Mouse (Mus musculus) layer of hippocampus, adult 2 months (tissue): ENCODE measurements at regions not wholly inside any gene's neighbourhood (a gene's known extent, or its start where the extent isn't known, plus 50 kb on each side); places are given as distances from the start of the nearest gene placed in this dataset.
"Not testable (repeated sequence)": the region's sequence is repeated elsewhere in the genome, so short reads cannot be mapped to it uniquely, and the experiment has no call there.

Source experiments
- DNase-seq, 2 experiments: peaks; one replicate each; pipeline ENCODE4 v3.0.0; 2022; ENCODE audit warnings: low spot score in 2 of 2
- H3K27ac ChIP-seq: fragments of 200-600 bp; 2 replicates; pipeline ENCODE4 v1.8.1; 2022
- H3K4me3 ChIP-seq: fragments of 200-600 bp; 2 replicates; pipeline ENCODE4 v1.8.1; 2022; ENCODE audit warnings: mild to moderate bottlenecking
- CTCF ChIP-seq: fragments of 200-600 bp; conservative IDR thresholded peaks from 2 replicates; pipeline ENCODE4 v1.8.1; 2022; ENCODE audit warnings: antibody characterized with exemption, mild to moderate bottlenecking, moderate library complexity

- DNase-seq: no peak
- TF ChIP-seq CTCF: no peak
- Histone ChIP-seq H3K27ac (no peak overlapping the region), H3K4me3 (no peak overlapping the region)
Observed at GRCm38 (mm10) chr3:34709553-34709952, 59.3 kb downstream of the Sox2 start.

GRCm38 (mm10) chr3:34712137-34712536 is 61.9 kb downstream of the Sox2 start:
- not testable (repeated sequence) for DNase-seq, H3K4me3 ChIP-seq, H3K27ac ChIP-seq

GRCm38 (mm10) chr3:34722506-34722905 is 72.3 kb downstream of the Sox2 start:
- Histone ChIP-seq H3K4me3 (no peak overlapping the region), H3K27ac (no peak overlapping the region)
- no peak for DNase-seq
- no peak for TF ChIP-seq CTCF

GRCm38 (mm10) chr3:34726955-34727354 is 76.8 kb downstream of the Sox2 start:
- no peak overlapping the region for H3K27ac ChIP-seq
- no peak for TF ChIP-seq CTCF
- no peak overlapping the region for H3K4me3 ChIP-seq
- DNase-seq: no peak

- TF ChIP-seq CTCF: no peak
Observed at GRCm38 (mm10) chr3:34728282-34728681, 78.1 kb downstream of the Sox2 start.

GRCm38 (mm10) chr3:34734966-34735365 is 84.8 kb downstream of the Sox2 start:
- H3K4me3 ChIP-seq: no peak overlapping the region
- H3K27ac ChIP-seq: no peak overlapping the region
- DNase-seq: no peak
- TF ChIP-seq CTCF: no peak

More at GRCm38 (mm10) chr3:34728282-34728681, 78.1 kb downstream of the Sox2 start:
- no peak for DNase-seq
- H3K4me3 ChIP-seq: no peak overlapping the region
- no peak overlapping the region for H3K27ac ChIP-seq

GRCm38 (mm10) chr3:34738001-34738400 is 87.8 kb downstream of the Sox2 start:
- Histone ChIP-seq H3K27ac (no peak overlapping the region), H3K4me3 (no peak overlapping the region)
- DNase-seq: no peak
- no peak for TF ChIP-seq CTCF

- Histone ChIP-seq H3K4me3 (no peak overlapping the region), H3K27ac (no peak overlapping the region)
- TF ChIP-seq CTCF: no peak
- DNase-seq: no peak
Observed at GRCm38 (mm10) chr3:34738938-34739337, 88.7 kb downstream of the Sox2 start.

GRCm38 (mm10) chr3:34739693-34740092 is 89.5 kb downstream of the Sox2 start:
- DNase-seq: no peak
- no peak overlapping the region for H3K27ac ChIP-seq
- H3K4me3 ChIP-seq: no peak overlapping the region
- no peak for TF ChIP-seq CTCF

- no peak overlapping the region for H3K4me3 ChIP-seq
- no peak for DNase-seq
- no peak overlapping the region for H3K27ac ChIP-seq
- TF ChIP-seq CTCF: no peak
Observed at GRCm38 (mm10) chr3:34740110-34740509, 89.9 kb downstream of the Sox2 start.

GRCm38 (mm10) chr3:34745181-34745736 is 95.1 kb downstream of the Sox2 start:
- DNase-seq: no peak
- H3K4me3 ChIP-seq: no peak overlapping the region
- TF ChIP-seq CTCF: no peak
- no peak overlapping the region for H3K27ac ChIP-seq

GRCm38 (mm10) chr3:34747499-34748093 is 97.4 kb downstream of the Sox2 start:
- TF ChIP-seq CTCF: no peak
- Histone ChIP-seq H3K27ac (no peak overlapping the region), H3K4me3 (no peak overlapping the region)
- DNase-seq: no peak

GRCm38 (mm10) chr3:34749989-34750388 is 99.8 kb downstream of the Sox2 start:
- DNase-seq: peak in 1 of 2 experiments; percentile 23
- Histone ChIP-seq H3K27ac (no peak overlapping the region), H3K4me3 (no peak overlapping the region)
- TF ChIP-seq CTCF: no peak

- TF ChIP-seq CTCF: peak; percentile 48
- Histone ChIP-seq H3K4me3 (no peak overlapping the region), H3K27ac (no peak overlapping the region)
- DNase-seq: no peak
Observed at GRCm38 (mm10) chr3:34751551-34751950, 101.3 kb downstream of the Sox2 start.

- TF ChIP-seq CTCF: no peak
- no peak overlapping the region for H3K27ac ChIP-seq
- no peak for DNase-seq
- no peak overlapping the region for H3K4me3 ChIP-seq
Observed at GRCm38 (mm10) chr3:34753557-34753956, 103.4 kb downstream of the Sox2 start.
